Mouse (Mus musculus) embryonic facial prominence, embryonic 15.5 days (tissue): Measurements from ENCODE around the gene Smad3. TPM values are rescaled to one million over a fixed set of nuclear protein-coding genes. Genes with fewer than 3 reads are reported as not detected.
A peak's percentile ranks its signal among the peaks of the same experiment; 100 is the strongest.

Source experiments
- ATAC-seq: fragments of 200-750 bp; cut with Nextera tagmentation; 2 replicates; pipeline ENCODE4 v1.8.0; 2017; ENCODE audit warnings: low read depth, moderate TSS enrichment; ENCODE audit not compliant: insufficient number of reproducible peaks, low FRiP score, low TSS enrichment
- H3K27ac ChIP-seq: fragments of 300-500 bp; sonication (generic); replicated peaks from 2 replicates; pipeline ENCODE4 v1.5.1; 2015; ENCODE audit warnings: mild to moderate bottlenecking, inconsistent platforms
- H3K27me3 ChIP-seq: fragments of 300-500 bp; sonication (generic); 2 replicates; pipeline ENCODE4 v1.6.1; 2015; ENCODE audit warnings: inconsistent platforms
- H3K36me3 ChIP-seq: fragments of 300-500 bp; sonication (generic); 2 replicates; pipeline ENCODE4 v1.6.1; 2015; ENCODE audit warnings: mild to moderate bottlenecking, inconsistent platforms
- H3K4me1 ChIP-seq: fragments of 300-500 bp; sonication (generic); 2 replicates; pipeline ENCODE4 v1.6.1; 2015; ENCODE audit warnings: inconsistent platforms
- H3K4me2 ChIP-seq: fragments of 300-500 bp; sonication (generic); replicated peaks from 2 replicates; pipeline ENCODE4 v1.6.1; 2015; ENCODE audit warnings: mild to moderate bottlenecking, inconsistent platforms
- H3K4me3 ChIP-seq: fragments of 300-500 bp; sonication (generic); replicated peaks from 2 replicates; pipeline ENCODE4 v1.5.1; 2015; ENCODE audit warnings: mild to moderate bottlenecking, inconsistent platforms
- H3K9ac ChIP-seq: fragments of 300-500 bp; sonication (generic); 2 replicates; pipeline ENCODE4 v1.6.1; 2015; ENCODE audit warnings: inconsistent platforms
- H3K9me3 ChIP-seq: fragments of 300-500 bp; sonication (generic); replicated peaks from 2 replicates; pipeline ENCODE4 v1.6.1; 2016; ENCODE audit warnings: inconsistent platforms
- WGBS: fragments of 180-500 bp; shearing (Covaris S2); methylation state at CpG from one replicate; pipeline ENCODE4 v1.1.7; 2015; 5-methylcytosine and 5-hydroxymethylcytosine counted together
- polyA plus RNA-seq: library from polyadenylated mRNA; unstranded; fragments of >200 nt; fragmentation: Nextera tagmentation; extraction: Ambion mirVana; gene quantifications from 2 replicates; pipeline ENCODE4 v1.2.1, GENCODE M21; 2015

Gene Smad3
- polyA plus RNA-seq, 1 experiment from 2014 or later = 25.4 TPM

- WGBS = 53% methylated on average over 6 of the region's 6 CpGs
- Histone ChIP-seq H3K9ac (no peak overlapping the region), H3K4me1 (peaks cover 19% of the 10 kb centered on the region), H3K27ac (no peak overlapping the region), H3K4me3 (peak overlapping the region; percentile 79; the same call in 1 of the 2 replicates), H3K4me2 (peak overlapping the region; percentile 56), H3K36me3 (no peaks in the 10 kb centered on the region), H3K9me3 (no peaks in the 10 kb centered on the region), H3K27me3 (no peaks in the 10 kb centered on the region)
- ATAC-seq = no peak
Observed at GRCm38 (mm10) chr9:63603849-63604248, 153.9 kb downstream of the Smad3 start.

DNA sequence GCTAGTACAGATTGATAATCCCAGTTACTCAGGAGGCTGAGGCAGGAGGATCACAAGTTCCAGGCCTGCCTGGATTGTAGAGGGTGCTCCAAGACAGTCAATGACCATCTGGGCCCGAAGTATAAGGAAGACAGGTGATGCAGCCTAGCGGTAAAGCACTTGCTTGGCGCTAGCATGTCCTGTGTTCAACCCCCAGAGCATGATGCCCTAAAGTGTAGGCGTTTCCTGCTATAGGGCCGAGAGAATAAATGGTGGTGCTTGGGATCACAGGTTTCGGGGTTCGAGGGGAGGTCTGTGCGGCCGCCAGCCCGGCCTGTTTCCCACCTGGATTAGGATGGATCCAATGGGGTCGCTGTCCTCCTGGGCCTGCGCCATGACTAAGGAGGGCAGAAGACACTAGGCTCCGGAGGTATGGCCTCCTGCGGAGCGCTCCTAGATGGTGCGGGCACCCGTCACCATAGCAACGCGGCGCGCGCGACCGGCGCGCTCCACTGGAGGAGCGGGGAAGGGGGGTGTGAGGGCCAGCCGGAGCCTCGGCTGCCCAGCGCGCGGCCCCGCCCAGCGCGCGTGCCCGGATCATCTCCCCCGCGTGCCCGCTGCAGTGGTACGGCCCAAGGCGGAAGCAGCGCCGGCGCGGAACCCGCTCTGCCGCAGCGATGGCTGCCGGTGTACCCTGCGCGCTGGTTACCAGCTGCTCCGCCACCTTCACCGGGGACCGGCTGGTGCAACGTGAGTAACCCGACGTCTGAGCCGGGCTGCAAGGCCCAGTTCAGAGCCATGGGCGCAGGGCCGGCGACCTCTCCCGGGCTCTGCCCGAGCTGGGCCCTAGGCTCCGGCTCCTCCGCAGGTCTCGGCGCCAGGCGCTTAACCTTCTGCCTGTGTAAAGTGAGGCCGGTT is 155.5 kb downstream of the Smad3 start, which contains the start of the genes Iqch and Aagab:
TSS of gene Iqch (minus strand) at position 451 of the 897 bp plus-strand sequence.
TSS of gene Aagab (plus strand) at position 618 of the 897 bp plus-strand sequence.
- peak; percentile 99 for ATAC-seq
- H3K9me3 ChIP-seq = no peaks in the 10 kb centered on the region
- H3K27me3 ChIP-seq = no peaks in the 10 kb centered on the region
- no peak within 1 kb of the TSS for H3K27ac ChIP-seq
- H3K4me1 ChIP-seq = peaks cover 19% of the 10 kb centered on the region
- H3K36me3 ChIP-seq = no peaks in the 10 kb centered on the region
- H3K9ac ChIP-seq = peak within 1 kb of the TSS; percentile 50
- 1% methylated on average over 70 of the region's 70 CpGs for WGBS
- peak within 1 kb of the TSS; percentile 79 for H3K4me3 ChIP-seq
- H3K4me2 ChIP-seq = peak within 1 kb of the TSS; percentile 56

Other genes starting within 250 kb of the Smad3 start
- 0.21 and 0.60 TPM in 2 replicates for gene Iqch, start 155.5 kb downstream of the Smad3 start, polyA plus RNA-seq
- gene Aagab, start 155.3 kb downstream of the Smad3 start, polyA plus RNA-seq = 30.3 and 33.0 TPM in 2 replicates